In the genomic region with DNA sequence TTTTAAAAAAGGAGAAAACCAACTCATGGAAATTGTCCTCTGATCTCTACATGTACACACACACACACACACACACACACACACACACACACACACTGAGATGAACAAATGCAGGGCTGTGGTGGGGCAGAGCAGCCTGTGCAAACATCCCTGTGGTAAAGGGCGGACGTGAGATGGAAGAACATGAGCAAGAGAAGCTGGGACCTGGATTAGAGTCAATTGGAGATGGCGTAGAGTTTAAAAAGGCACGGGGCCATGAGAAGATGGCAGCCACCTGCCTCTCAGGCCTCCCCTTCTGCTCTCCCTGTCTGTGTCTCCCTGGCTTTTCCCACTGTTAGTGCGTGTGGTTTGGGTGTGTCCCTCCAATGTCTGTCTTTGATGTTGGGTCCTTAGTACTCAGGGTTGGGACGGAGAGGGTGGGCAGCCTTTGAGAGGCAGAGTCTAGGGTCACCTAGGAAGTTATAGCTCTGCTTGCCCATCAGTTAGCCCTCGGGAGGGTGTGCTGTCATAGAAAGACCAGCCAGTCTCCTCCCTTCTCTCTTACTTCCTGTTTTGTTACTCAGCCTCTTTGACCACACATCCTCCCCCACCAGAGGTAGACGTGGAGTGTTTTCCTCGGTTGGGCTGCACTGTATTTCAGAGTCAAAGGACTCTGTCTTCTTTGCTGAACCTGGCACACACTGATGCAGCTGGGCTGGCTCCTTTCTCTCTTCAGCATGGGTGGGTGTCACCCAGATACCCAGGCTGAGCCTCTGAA, we compare ENCODE assay signal across 12 mouse cellular contexts. TPM values are rescaled to one million over a fixed set of nuclear protein-coding genes. Genes with fewer than 3 reads are reported as not detected.
DNase-seq lines count a peak whose midpoint lies in the region; ATAC-seq lines count a peak whose summit lies in the region.
"Had no signal": no experiment of that assay in that cellular context is flagged by ENCODE, and none has a peak within 500 bp of the region (broad histone marks: within the 10 kb centered on the region; RNA-seq: fewer than 3 reads in every experiment).

No protein-coding gene starts in this region.

- H3K4me3 ChIP-seq in kidney, embryonic 14.5 days (ENCODE audit: low read length), result no peak overlapping the region
- H3K4me3 ChIP-seq in kidney, embryonic 15.5 days (replicated peaks), result no peak overlapping the region
- no peak overlapping the region for H3K4me3 ChIP-seq in intestine, embryonic 15.5 days (replicated peaks)
- H3K4me3 ChIP-seq: embryonic facial prominence, embryonic 12.5 days; gastrocnemius, adult 2 months; neural tube, embryonic 13.5 days had no signal

- H3K4me1 ChIP-seq in kidney, embryonic 14.5 days (ENCODE audit: control insufficient read depth, insufficient read depth, low read length), result no peaks in the 10 kb centered on the region
- peaks cover 8% of the 10 kb centered on the region for H3K4me1 ChIP-seq in kidney, embryonic 15.5 days
- no peaks in the 10 kb centered on the region for H3K4me1 ChIP-seq in intestine, embryonic 15.5 days (replicated peaks)
- H3K4me1 ChIP-seq: embryonic facial prominence, embryonic 12.5 days; neural tube, embryonic 13.5 days had no signal

- H3K4me2 ChIP-seq in kidney, embryonic 14.5 days (replicated peaks; ENCODE audit: low read depth, low read length), result no peak overlapping the region
- H3K4me2 ChIP-seq in kidney, embryonic 15.5 days, result no peak overlapping the region
- no peak overlapping the region for H3K4me2 ChIP-seq in intestine, embryonic 15.5 days (replicated peaks)
- H3K4me2 ChIP-seq: embryonic facial prominence, embryonic 12.5 days; neural tube, embryonic 13.5 days had no signal

- ATAC-seq in kidney, embryonic 14.5 days (ENCODE audit: low FRiP score, low TSS enrichment), result 0 out of 2 replicates have a peak, but pooled peaks have one; percentile 9
- ATAC-seq in kidney, embryonic 15.5 days (replicated peaks; ENCODE audit: low FRiP score), result no peak
- peak; percentile 75 for ATAC-seq in common myeloid progenitor, adult 5-6 weeks (replicated peaks; ENCODE audit: low read depth, poor library complexity, severe bottlenecking)
- ATAC-seq in megakaryocyte progenitor cell, adult 5-6 weeks (replicated peaks; ENCODE audit: poor library complexity), result peak; percentile 65
- ATAC-seq in intestine, embryonic 15.5 days, result no peak

- 52% methylated on average over 9 of the region's 9 CpGs for WGBS in kidney, embryonic 14.5 days
- WGBS in kidney, embryonic 15.5 days, result 52% methylated on average over 9 of the region's 9 CpGs
- 52% methylated on average over 9 of the region's 9 CpGs for WGBS in intestine, embryonic 15.5 days

- no peak overlapping the region for H3K27ac ChIP-seq in kidney, embryonic 14.5 days (ENCODE audit: low read depth, low read length)
- H3K27ac ChIP-seq in kidney, embryonic 15.5 days, result no peak overlapping the region
- no peak overlapping the region for H3K27ac ChIP-seq in intestine, embryonic 15.5 days
- H3K27ac ChIP-seq: embryonic facial prominence, embryonic 12.5 days; gastrocnemius, adult 2 months; neural tube, embryonic 13.5 days had no signal

- H3K27me3 ChIP-seq in kidney, embryonic 14.5 days (ENCODE audit: control insufficient read depth, insufficient read depth, low read length), result no peaks in the 10 kb centered on the region
- no peaks in the 10 kb centered on the region for H3K27me3 ChIP-seq in kidney, embryonic 15.5 days
- no peaks in the 10 kb centered on the region for H3K27me3 ChIP-seq in intestine, embryonic 15.5 days (replicated peaks)
- H3K27me3 ChIP-seq: embryonic facial prominence, embryonic 12.5 days; neural tube, embryonic 13.5 days had no signal

- no peaks in the 10 kb centered on the region for H3K36me3 ChIP-seq in kidney, embryonic 14.5 days (ENCODE audit: control insufficient read depth, insufficient read depth, low read length)
- no peaks in the 10 kb centered on the region for H3K36me3 ChIP-seq in kidney, embryonic 15.5 days
- H3K36me3 ChIP-seq in intestine, embryonic 15.5 days, result no peaks in the 10 kb centered on the region
- H3K36me3 ChIP-seq: embryonic facial prominence, embryonic 12.5 days; neural tube, embryonic 13.5 days had no signal

- DNase-seq in thymus, postnatal 14 days, result peak; percentile 74
- DNase-seq in retina, embryonic 14.5 days (ENCODE audit: low spot score), result no peak
- DNase-seq in left cerebral cortex, adult 8-10 months (ENCODE audit: low spot score in 2 of 2), result no peak
- DNase-seq: gastrocnemius, adult 2 months had no signal

- H3K9me3 ChIP-seq in kidney, embryonic 14.5 days (ENCODE audit: control insufficient read depth, low read length), result no peaks in the 10 kb centered on the region
- H3K9me3 ChIP-seq in kidney, embryonic 15.5 days (replicated peaks), result no peaks in the 10 kb centered on the region
- H3K9me3 ChIP-seq in intestine, embryonic 15.5 days, result no peaks in the 10 kb centered on the region
- H3K9me3 ChIP-seq: embryonic facial prominence, embryonic 12.5 days; neural tube, embryonic 13.5 days had no signal

- H3K9ac ChIP-seq in kidney, embryonic 14.5 days (ENCODE audit: low read depth, low read length), result no peak overlapping the region
- H3K9ac ChIP-seq in kidney, embryonic 15.5 days, result no peak overlapping the region
- no peak overlapping the region for H3K9ac ChIP-seq in intestine, embryonic 15.5 days
- H3K9ac ChIP-seq: embryonic facial prominence, embryonic 12.5 days; neural tube, embryonic 13.5 days had no signal

RNA-seq across cellular contexts. Expression of a gene that starts 8.7 kb away (rescaled TPM):
- 23.3 and 25.8 TPM in 2 replicates for polyA plus RNA-seq in kidney, embryonic 14.5 days (2014; fragmentation: Nextera tagmentation; extraction: Ambion mirVana)
- 30.6 and 35.0 TPM in 2 replicates for polyA plus RNA-seq in kidney, embryonic 15.5 days (2015; fragmentation: Nextera tagmentation; extraction: Ambion mirVana)
- 216 and 242 TPM in 2 replicates for total RNA-seq in common myeloid progenitor, adult 5-6 weeks (2017)
- 389 and 471 TPM in 2 replicates for total RNA-seq in megakaryocyte progenitor cell, adult 5-6 weeks (2015)
- total RNA-seq in megakaryocyte progenitor cell, adult 5-6 weeks (2017), result 244 and 257 TPM in 2 replicates
- polyA plus RNA-seq in intestine, embryonic 15.5 days (2015; fragmentation: Nextera tagmentation; extraction: Ambion mirVana), result 21.7 and 29.8 TPM in 2 replicates
- total RNA-seq in left cerebral cortex, adult 8-10 months (2022), result 10 to 100 TPM; 25.8 to 33.5 (median 30.0) TPM

RNA-seq across cellular contexts. Expression of a gene that starts 17.7 kb away (rescaled TPM):
- polyA plus RNA-seq in kidney, embryonic 14.5 days (2014; fragmentation: Nextera tagmentation; extraction: Ambion mirVana), result 8.0 and 9.5 TPM in 2 replicates
- 8.2 and 11.2 TPM in 2 replicates for polyA plus RNA-seq in kidney, embryonic 15.5 days (2015; fragmentation: Nextera tagmentation; extraction: Ambion mirVana)
- total RNA-seq in common myeloid progenitor, adult 5-6 weeks (2017), result not detected in 2 replicates
- not detected in 2 replicates for total RNA-seq in megakaryocyte progenitor cell, adult 5-6 weeks (2015)
- not detected in 2 replicates for total RNA-seq in megakaryocyte progenitor cell, adult 5-6 weeks (2017)
- 20.3 and 20.7 TPM in 2 replicates for polyA plus RNA-seq in intestine, embryonic 15.5 days (2015; fragmentation: Nextera tagmentation; extraction: Ambion mirVana)
- total RNA-seq in left cerebral cortex, adult 8-10 months (2022), result 100 to 1,000 TPM; 162 to 173 (median 169) TPM
- total RNA-seq: liver, adult 2 months had no signal

RNA-seq across cellular contexts. Expression of a gene that starts 23.4 kb away (rescaled TPM):
- polyA plus RNA-seq in kidney, embryonic 14.5 days (2014; fragmentation: Nextera tagmentation; extraction: Ambion mirVana), result 29.8 and 46.3 TPM in 2 replicates
- polyA plus RNA-seq in kidney, embryonic 15.5 days (2015; fragmentation: Nextera tagmentation; extraction: Ambion mirVana), result 50.8 and 57.9 TPM in 2 replicates
- total RNA-seq in common myeloid progenitor, adult 5-6 weeks (2017), result 2.7 and 4.2 TPM in 2 replicates
- total RNA-seq in megakaryocyte progenitor cell, adult 5-6 weeks (2015), result not detected in 2 replicates
- total RNA-seq in megakaryocyte progenitor cell, adult 5-6 weeks (2017), result not detected in 2 replicates
- polyA plus RNA-seq in intestine, embryonic 15.5 days (2015; fragmentation: Nextera tagmentation; extraction: Ambion mirVana), result 64.5 and 80.1 TPM in 2 replicates
- total RNA-seq in left cerebral cortex, adult 8-10 months (2022), result 100 to 1,000 TPM in 2 of 4 experiments, 10 to 100 TPM in 2; 57.6 to 144 (median 110) TPM

RNA-seq across cellular contexts. Expression of a gene that starts 25.6 kb away (rescaled TPM):
- polyA plus RNA-seq in kidney, embryonic 14.5 days (2014; fragmentation: Nextera tagmentation; extraction: Ambion mirVana), result 0.47 TPM in 1 of 2 replicates, not detected in the other
- polyA plus RNA-seq in kidney, embryonic 15.5 days (2015; fragmentation: Nextera tagmentation; extraction: Ambion mirVana), result 0.34 and 0.44 TPM in 2 replicates
- not detected in 2 replicates for total RNA-seq in common myeloid progenitor, adult 5-6 weeks (2017)
- 0.57 TPM in 1 of 2 replicates, not detected in the other for total RNA-seq in megakaryocyte progenitor cell, adult 5-6 weeks (2015)
- total RNA-seq in megakaryocyte progenitor cell, adult 5-6 weeks (2017), result 0.10 TPM in 1 of 2 replicates, not detected in the other
- polyA plus RNA-seq in intestine, embryonic 15.5 days (2015; fragmentation: Nextera tagmentation; extraction: Ambion mirVana), result 1.5 TPM in 2 replicates
- 10 to 100 TPM; 35.0 to 50.6 (median 40.8) TPM for total RNA-seq in left cerebral cortex, adult 8-10 months (2022)

RNA-seq across cellular contexts. Expression of a gene that starts 42.9 kb away (rescaled TPM):
- 13.4 and 18.2 TPM in 2 replicates for polyA plus RNA-seq in kidney, embryonic 14.5 days (2014; fragmentation: Nextera tagmentation; extraction: Ambion mirVana)
- polyA plus RNA-seq in kidney, embryonic 15.5 days (2015; fragmentation: Nextera tagmentation; extraction: Ambion mirVana), result 14.3 and 14.8 TPM in 2 replicates
- total RNA-seq in common myeloid progenitor, adult 5-6 weeks (2017), result not detected in 2 replicates
- total RNA-seq in megakaryocyte progenitor cell, adult 5-6 weeks (2015), result not detected in 2 replicates
- total RNA-seq in megakaryocyte progenitor cell, adult 5-6 weeks (2017), result not detected in 2 replicates
- polyA plus RNA-seq in intestine, embryonic 15.5 days (2015; fragmentation: Nextera tagmentation; extraction: Ambion mirVana), result 70.8 and 77.4 TPM in 2 replicates
- total RNA-seq in left cerebral cortex, adult 8-10 months (2022), result 1 to 10 TPM in 3 of 4 experiments, under 1 TPM in 1; 0.75 to 2.1 (median 1.2) TPM

Comparison
In these comparisons a context has a peak if more than half of its experiments do, and no peak if none do; other contexts are left out.
1. ATAC-seq: peak in kidney, embryonic 14.5 days (single experiment), common myeloid progenitor, adult 5-6 weeks (single experiment) and megakaryocyte progenitor cell, adult 5-6 weeks (single experiment); none in kidney, embryonic 15.5 days (single experiment) and intestine, embryonic 15.5 days (single experiment).
2. RNA of a gene that starts 17.7 kb away (total RNA-seq): 162 to 173 TPM in left cerebral cortex, adult 8-10 months; not detected in common myeloid progenitor, adult 5-6 weeks and not detected in megakaryocyte progenitor cell, adult 5-6 weeks; every median in the first group is over 100 times any median in the second.
3. RNA of a gene that starts 23.4 kb away (total RNA-seq): 57.6 to 144 TPM in left cerebral cortex, adult 8-10 months; 2.7 to 4.2 TPM in common myeloid progenitor, adult 5-6 weeks and not detected in megakaryocyte progenitor cell, adult 5-6 weeks; every median in the first group is over 10 times any median in the second.